Mouse (Mus musculus) brain, embryonic 14.5 days (tissue): ENCODE measurements at regions not wholly inside any gene's neighbourhood (a gene's known extent, or its start where the extent isn't known, plus 50 kb on each side); places are given as distances from the start of the nearest gene placed in this dataset.

ENCODE experiments used
- CTCF ChIP-seq: fragments of 200-500 bp; IDR thresholded peaks from 2 replicates; pipeline ENCODE4 v1.5.1; 2012; ENCODE audit warnings: inconsistent platforms, mild to moderate bottlenecking, moderate library complexity, borderline replicate concordance; ENCODE audit not compliant: insufficient read depth, insufficient read length; ENCODE audit errors: extremely low read depth
- POLR2A ChIP-seq: fragments of 200-500 bp; IDR thresholded peaks from 2 replicates; pipeline ENCODE4 v1.6.1; 2012; ENCODE audit warnings: mild to moderate bottlenecking, inconsistent platforms, borderline replicate concordance; ENCODE audit not compliant: poor library complexity, insufficient read depth, insufficient read length, severe bottlenecking; ENCODE audit errors: extremely low read depth

DNA sequence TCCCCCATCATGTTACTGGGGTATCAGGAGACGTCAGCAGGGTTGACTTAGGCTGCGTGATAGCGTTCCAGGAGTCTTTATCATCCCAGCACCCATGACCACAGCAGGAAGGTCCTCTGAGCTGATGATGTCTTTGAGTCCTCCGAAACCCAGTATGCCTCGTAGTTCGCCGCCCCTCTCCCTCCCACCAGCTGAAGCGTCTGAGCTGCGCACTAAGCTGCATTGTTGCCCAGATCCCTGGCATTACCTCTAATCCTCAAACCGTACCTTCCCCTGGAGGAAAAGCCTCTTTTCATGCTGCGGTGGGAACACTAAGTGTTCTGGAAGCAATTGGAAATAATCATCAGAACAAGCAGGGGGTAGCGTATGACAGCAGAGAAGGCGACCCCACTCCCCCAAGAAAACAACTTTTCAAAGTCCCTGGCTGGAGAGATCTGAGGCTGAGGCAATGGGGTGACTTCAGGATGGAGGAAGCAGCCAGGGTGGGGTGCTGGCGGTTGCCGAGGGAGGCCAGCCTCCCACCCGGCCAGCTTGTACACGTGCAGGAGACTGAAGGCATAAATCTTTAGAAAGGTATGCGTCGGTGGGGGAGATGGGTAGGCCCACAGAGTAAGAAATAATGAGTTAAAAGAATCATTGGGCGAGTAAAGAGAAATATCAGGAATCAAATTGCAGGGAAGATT is 93.7 kb upstream of the Lrfn2 start:
- no peak for TF ChIP-seq POLR2A
- no peak for TF ChIP-seq CTCF
